Mouse (Mus musculus): ENCODE data around the gene Jmjd6. TPM values are rescaled to one million over a fixed set of nuclear protein-coding genes. Genes with fewer than 3 reads are reported as not detected.

Jmjd6 gene
- 29.4 TPM for polyA plus RNA-seq (2014; fragmentation: Illumina TruSeq; extraction: RNeasy Lipid Tissue Mini Kit (QIAGEN cat#74804); ENCODE audit: low read depth, low replicate concordance)

GRCm38 (mm10) chr11:116843261-116844233 lies at the start of gene Jmjd6, which contains the start of gene Mettl23:
Jmjd6 (minus strand) TSS chr11:116843449.
Mettl23 (plus strand) TSS chr11:116843278.

GRCm38 (mm10) chr11:116852891-116853511 lies 9.8 kb upstream of the Jmjd6 start, which contains the start of gene Srsf2:
Srsf2 (minus strand) TSS chr11:116853094.

GRCm38 (mm10) chr11:116852291-116852890 lies 9.1 kb upstream of the Jmjd6 start, which contains the start of gene Mfsd11:
Mfsd11 (plus strand) TSS chr11:116852440.

GRCm38 (mm10) chr11:116827534-116828165 lies 15.6 kb downstream of the Jmjd6 start, which contains the start of gene Mxra7:
Mxra7 (minus strand) TSS chr11:116828046.

Other genes with a start within 250 kb of the Jmjd6 start
- gene Rhbdf2, start 216.4 kb downstream of the Jmjd6 start, polyA plus RNA-seq (2014; fragmentation: Illumina TruSeq; extraction: RNeasy Lipid Tissue Mini Kit (QIAGEN cat#74804); ENCODE audit: low read depth, low replicate concordance), result 14.5 TPM
- 3.3 TPM for gene Prcd, start 189.9 kb downstream of the Jmjd6 start, polyA plus RNA-seq (2014; fragmentation: Illumina TruSeq; extraction: RNeasy Lipid Tissue Mini Kit (QIAGEN cat#74804); ENCODE audit: low read depth, low replicate concordance)
- gene Cygb, start 189.1 kb downstream of the Jmjd6 start, polyA plus RNA-seq (2014; fragmentation: Illumina TruSeq; extraction: RNeasy Lipid Tissue Mini Kit (QIAGEN cat#74804); ENCODE audit: low read depth, low replicate concordance), result 43.7 TPM
- gene St6galnac1, start 67.9 kb downstream of the Jmjd6 start, polyA plus RNA-seq (2014; fragmentation: Illumina TruSeq; extraction: RNeasy Lipid Tissue Mini Kit (QIAGEN cat#74804); ENCODE audit: low read depth, low replicate concordance), result not detected
- gene Mxra7, start 15.4 kb downstream of the Jmjd6 start, polyA plus RNA-seq (2014; fragmentation: Illumina TruSeq; extraction: RNeasy Lipid Tissue Mini Kit (QIAGEN cat#74804); ENCODE audit: low read depth, low replicate concordance), result 15.9 TPM
- gene Mettl23, start 171 bp downstream of the Jmjd6 start, polyA plus RNA-seq (2014; fragmentation: Illumina TruSeq; extraction: RNeasy Lipid Tissue Mini Kit (QIAGEN cat#74804); ENCODE audit: low read depth, low replicate concordance), result 27.8 TPM
- gene Mfsd11, start 9.0 kb upstream of the Jmjd6 start, polyA plus RNA-seq (2014; fragmentation: Illumina TruSeq; extraction: RNeasy Lipid Tissue Mini Kit (QIAGEN cat#74804); ENCODE audit: low read depth, low replicate concordance), result 41.4 TPM
- 261 TPM for gene Srsf2, start 9.6 kb upstream of the Jmjd6 start, polyA plus RNA-seq (2014; fragmentation: Illumina TruSeq; extraction: RNeasy Lipid Tissue Mini Kit (QIAGEN cat#74804); ENCODE audit: low read depth, low replicate concordance)
- gene Mgat5b, start 75.4 kb upstream of the Jmjd6 start, polyA plus RNA-seq (2014; fragmentation: Illumina TruSeq; extraction: RNeasy Lipid Tissue Mini Kit (QIAGEN cat#74804); ENCODE audit: low read depth, low replicate concordance), result not detected